Mouse (Mus musculus): Measurements from ENCODE around the gene Crb2.

- TF ChIP-seq ZNF384 (IDR thresholded peaks at IDR 0.05; ENCODE audit: low read depth, low read length) (no peak), HCFC1 (IDR thresholded peaks at IDR 0.05; ENCODE audit: borderline replicate concordance, insufficient read depth, low read length) (no peak)
These were observed 40.9 kb upstream of the Crb2 start for GRCm38 (mm10) chr2:37734979-37735806.
